Mouse (Mus musculus): ENCODE data around the gene Prpf19.

GRCm38 (mm10) chr19:10870676-10871075 is 24.4 kb upstream of the Prpf19 start:
- no peak for TF ChIP-seq POLR2A (IDR thresholded peaks at IDR 0.05; ENCODE audit: low read depth, low read length)
- TF ChIP-seq CTCF (IDR thresholded peaks at IDR 0.05; ENCODE audit: extremely low read depth, insufficient read depth, insufficient read length, insufficient replicate concordance) = no peak

Measured in spleen, adult 2 months (tissue).